Mouse (Mus musculus) liver, adult 2 months (tissue): ENCODE results near the gene 2410137M14Rik.

Source experiments
- CTCF ChIP-seq: fragments of 200-500 bp; IDR thresholded peaks from 2 replicates; pipeline ENCODE4 v1.5.1; 2011; ENCODE audit warnings: low read depth, low read length, control low read depth
- POLR2A ChIP-seq: fragments of 200-500 bp; IDR thresholded peaks from 2 replicates; pipeline ENCODE4 v1.6.1; 2011; ENCODE audit warnings: low read length, control low read depth; ENCODE audit not compliant: insufficient read depth; ENCODE audit errors: extremely low read depth

DNA sequence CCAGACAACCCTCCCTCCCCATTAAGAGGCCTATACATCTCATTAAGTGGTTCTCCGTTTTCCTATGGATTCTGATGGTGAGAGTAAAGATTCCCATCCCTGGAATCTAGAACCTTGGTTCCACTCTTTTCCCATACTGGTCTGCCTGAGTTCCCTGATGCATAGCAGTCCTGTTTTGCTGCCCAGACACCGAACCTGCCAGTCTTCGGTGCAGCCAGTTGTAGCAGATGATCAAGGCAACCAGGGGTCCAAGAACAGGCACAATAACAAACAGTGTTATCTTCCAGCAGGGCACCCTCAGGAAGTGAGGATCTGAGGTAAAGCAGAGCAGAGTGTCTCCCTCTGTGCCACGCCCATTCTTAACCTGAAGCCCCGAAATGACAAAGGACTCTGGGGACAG, 31.1 kb upstream of the 2410137M14Rik start:
- TF ChIP-seq POLR2A, result no peak
- TF ChIP-seq CTCF, result no peak
